Mouse (Mus musculus): Measurements from ENCODE around the gene Bin2. TPM values are rescaled to one million over a fixed set of nuclear protein-coding genes. Genes with fewer than 3 reads are reported as not detected.
"Not testable (repeated sequence)": the region's sequence is repeated elsewhere in the genome, so short reads cannot be mapped to it uniquely, and the experiment has no call there.

The Bin2 gene
- polyA plus RNA-seq, 1 experiment from 2014 or later = 6.6 TPM

DNA sequence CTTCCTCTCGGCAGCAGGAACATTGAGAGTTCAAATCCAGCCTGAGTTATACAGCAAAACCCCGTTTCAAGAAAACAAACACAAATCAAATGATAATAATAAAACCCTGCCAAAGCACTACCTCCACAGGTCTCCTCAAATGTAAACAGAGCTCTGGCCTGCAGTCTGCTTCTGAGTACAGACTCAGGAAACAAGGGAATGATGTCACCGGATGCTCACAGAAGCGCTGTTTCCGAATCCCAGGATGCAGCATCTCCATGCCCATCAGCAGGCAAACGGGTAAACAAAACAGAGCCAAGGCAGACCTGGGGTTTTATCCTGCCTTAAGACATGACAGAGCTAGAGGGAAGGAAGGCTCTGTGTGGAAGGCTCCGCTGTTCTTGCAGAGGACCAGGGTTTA is 40.6 kb downstream of the Bin2 start:
- Histone ChIP-seq H3K4me3 (ENCODE audit: low read depth, low read length) (no peak overlapping the region), H3K9ac (ENCODE audit: low read depth, low read length) (no peak overlapping the region), H3K27me3 (ENCODE audit: control insufficient read depth, insufficient read depth, low read length) (no peaks in the 10 kb centered on the region), H3K4me1 (ENCODE audit: control insufficient read depth, insufficient read depth, low read length) (peaks cover 7% of the 10 kb centered on the region), H3K4me2 (no peak overlapping the region), H3K27ac (ENCODE audit: low read depth, low read length) (0 out of 2 replicates have a peak overlapping the region, but pooled peaks have one; percentile 35), H3K36me3 (ENCODE audit: control insufficient read depth, insufficient read depth, low read length) (no peaks in the 10 kb centered on the region), H3K9me3 (replicated peaks; ENCODE audit: control insufficient read depth, low read length) (no peaks in the 10 kb centered on the region)
- ATAC-seq (replicated peaks; ENCODE audit: insufficient number of reproducible peaks, low FRiP score, low TSS enrichment) = no peak
- 45% methylated on average over 7 of the region's 7 CpGs for WGBS (ENCODE audit: insufficient replicate concordance)

- H3K27me3 ChIP-seq (ENCODE audit: control insufficient read depth, insufficient read depth, low read length) = no peaks in the 10 kb centered on the region
- peaks cover 7% of the 10 kb centered on the region for H3K4me1 ChIP-seq (ENCODE audit: control insufficient read depth, insufficient read depth, low read length)
- no peak overlapping the region for H3K9ac ChIP-seq (ENCODE audit: low read depth, low read length)
- no peak for ATAC-seq (replicated peaks; ENCODE audit: insufficient number of reproducible peaks, low FRiP score, low TSS enrichment)
- WGBS (ENCODE audit: insufficient replicate concordance) = 8% methylated on average over 11 of the region's 11 CpGs
- H3K36me3 ChIP-seq (ENCODE audit: control insufficient read depth, insufficient read depth, low read length) = no peaks in the 10 kb centered on the region
- no peak overlapping the region for H3K4me3 ChIP-seq (ENCODE audit: low read depth, low read length)
- H3K4me2 ChIP-seq = peak overlapping the region; percentile 37
- H3K27ac ChIP-seq (ENCODE audit: low read depth, low read length) = peak overlapping the region; percentile 32; the same call in 1 of the 2 replicates
- H3K9me3 ChIP-seq (replicated peaks; ENCODE audit: control insufficient read depth, low read length) = no peaks in the 10 kb centered on the region
Measured at GRCm38 (mm10) chr15:100627774-100628370, 41.5 kb downstream of the Bin2 start.

DNA sequence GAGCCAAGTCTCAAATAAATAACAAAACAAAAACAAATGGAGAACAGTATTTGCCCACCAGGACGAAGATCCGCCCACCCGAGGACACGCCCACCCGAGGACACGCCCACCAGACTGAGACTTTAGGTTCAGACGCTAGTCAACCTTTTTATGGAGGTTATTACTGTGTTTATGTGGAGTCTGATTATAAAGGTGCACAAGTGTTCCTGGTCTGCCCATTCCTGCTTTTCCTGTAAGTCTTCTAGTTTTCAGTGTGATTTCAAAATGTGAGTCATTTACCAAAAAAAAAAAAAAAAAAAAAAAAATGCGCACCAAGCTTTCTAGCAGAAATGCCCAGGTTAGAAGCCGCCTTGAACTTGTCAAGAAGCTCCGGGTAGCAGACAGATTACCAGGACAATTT is 42.1 kb downstream of the Bin2 start:
- H3K4me2 ChIP-seq = peak overlapping the region; percentile 37
- no peak for ATAC-seq (replicated peaks; ENCODE audit: insufficient number of reproducible peaks, low FRiP score, low TSS enrichment)
- no peaks in the 10 kb centered on the region for H3K36me3 ChIP-seq (ENCODE audit: control insufficient read depth, insufficient read depth, low read length)
- H3K9me3 ChIP-seq (replicated peaks; ENCODE audit: control insufficient read depth, low read length) = no peaks in the 10 kb centered on the region
- WGBS (ENCODE audit: insufficient replicate concordance) = 15% methylated on average over 10 of the region's 10 CpGs
- peaks cover 7% of the 10 kb centered on the region for H3K4me1 ChIP-seq (ENCODE audit: control insufficient read depth, insufficient read depth, low read length)
- H3K27ac ChIP-seq (ENCODE audit: low read depth, low read length) = no peak overlapping the region
- no peak overlapping the region for H3K9ac ChIP-seq (ENCODE audit: low read depth, low read length)
- no peak overlapping the region for H3K4me3 ChIP-seq (ENCODE audit: low read depth, low read length)
- H3K27me3 ChIP-seq (ENCODE audit: control insufficient read depth, insufficient read depth, low read length) = no peaks in the 10 kb centered on the region

- H3K27me3 ChIP-seq (ENCODE audit: control insufficient read depth, insufficient read depth, low read length) = no peaks in the 10 kb centered on the region
Measured at GRCm38 (mm10) chr15:100624435-100624834, 44.9 kb downstream of the Bin2 start.

GRCm38 (mm10) chr15:100623754-100624153 is 45.6 kb downstream of the Bin2 start:
- no peak overlapping the region for H3K27ac ChIP-seq (ENCODE audit: low read depth, low read length)
- H3K4me3 ChIP-seq (ENCODE audit: low read depth, low read length) = no peak overlapping the region
- H3K9me3 ChIP-seq (replicated peaks; ENCODE audit: control insufficient read depth, low read length) = no peaks in the 10 kb centered on the region
- ATAC-seq (replicated peaks; ENCODE audit: insufficient number of reproducible peaks, low FRiP score, low TSS enrichment) = no peak
- no peak overlapping the region for H3K9ac ChIP-seq (ENCODE audit: low read depth, low read length)
- H3K36me3 ChIP-seq (ENCODE audit: control insufficient read depth, insufficient read depth, low read length) = peaks cover 8% of the 10 kb centered on the region; the same call in 1 of the 2 replicates
- H3K4me1 ChIP-seq (ENCODE audit: control insufficient read depth, insufficient read depth, low read length) = peaks cover 7% of the 10 kb centered on the region
- no peaks in the 10 kb centered on the region for H3K27me3 ChIP-seq (ENCODE audit: control insufficient read depth, insufficient read depth, low read length)
- no peak overlapping the region for H3K4me2 ChIP-seq
- 83% methylated on average over 9 of the region's 9 CpGs for WGBS (ENCODE audit: insufficient replicate concordance)

More at GRCm38 (mm10) chr15:100624435-100624834, 44.9 kb downstream of the Bin2 start:
- peaks cover 2% of the 10 kb centered on the region; the same call in 1 of the 2 replicates for H3K36me3 ChIP-seq (ENCODE audit: control insufficient read depth, insufficient read depth, low read length)
- no peak for ATAC-seq (replicated peaks; ENCODE audit: insufficient number of reproducible peaks, low FRiP score, low TSS enrichment)
- no peak overlapping the region for H3K4me2 ChIP-seq
- H3K9me3 ChIP-seq (replicated peaks; ENCODE audit: control insufficient read depth, low read length) = no peaks in the 10 kb centered on the region
- peaks cover 7% of the 10 kb centered on the region for H3K4me1 ChIP-seq (ENCODE audit: control insufficient read depth, insufficient read depth, low read length)
- no peak overlapping the region for H3K9ac ChIP-seq (ENCODE audit: low read depth, low read length)
- WGBS (ENCODE audit: insufficient replicate concordance) = 73% methylated on average over 3 of the region's 3 CpGs
- no peak overlapping the region for H3K27ac ChIP-seq (ENCODE audit: low read depth, low read length)
- H3K4me3 ChIP-seq (ENCODE audit: low read depth, low read length) = no peak overlapping the region

DNA sequence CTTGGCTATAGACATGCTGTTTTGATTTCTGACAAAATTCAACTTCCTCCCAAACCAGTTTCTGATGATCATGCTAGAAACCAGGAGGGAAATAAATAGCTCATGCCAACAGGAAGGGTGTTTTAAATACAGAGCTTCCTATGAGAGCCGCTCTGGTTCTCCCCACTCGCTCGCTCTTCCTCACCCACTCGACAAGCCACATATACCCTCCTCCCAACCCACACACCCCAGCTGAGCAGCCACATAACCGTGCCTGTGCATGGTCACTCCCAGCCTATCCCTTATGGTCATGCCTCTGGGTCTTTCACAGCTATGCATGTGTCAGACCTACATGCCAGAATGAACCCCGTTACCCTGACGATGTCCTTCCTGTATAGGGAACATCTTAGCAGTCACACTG is 47.2 kb downstream of the Bin2 start:
- Histone ChIP-seq H3K36me3 (ENCODE audit: control insufficient read depth, insufficient read depth, low read length) (peaks cover 20% of the 10 kb centered on the region), H3K9ac (ENCODE audit: low read depth, low read length) (no peak overlapping the region), H3K4me3 (ENCODE audit: low read depth, low read length) (no peak overlapping the region), H3K4me1 (ENCODE audit: control insufficient read depth, insufficient read depth, low read length) (no peaks in the 10 kb centered on the region), H3K4me2 (no peak overlapping the region), H3K27ac (ENCODE audit: low read depth, low read length) (no peak overlapping the region), H3K27me3 (ENCODE audit: control insufficient read depth, insufficient read depth, low read length) (no peaks in the 10 kb centered on the region), H3K9me3 (replicated peaks; ENCODE audit: control insufficient read depth, low read length) (no peaks in the 10 kb centered on the region)
- WGBS (ENCODE audit: insufficient replicate concordance) = 90% methylated on average over 7 of the region's 7 CpGs
- no peak for ATAC-seq (replicated peaks; ENCODE audit: insufficient number of reproducible peaks, low FRiP score, low TSS enrichment)

- H3K36me3 ChIP-seq (ENCODE audit: control insufficient read depth, insufficient read depth, low read length) = peaks cover 20% of the 10 kb centered on the region
- H3K4me3 ChIP-seq (ENCODE audit: low read depth, low read length); H3K9me3 ChIP-seq (replicated peaks; ENCODE audit: control insufficient read depth, low read length); H3K27ac ChIP-seq (ENCODE audit: low read depth, low read length); H3K4me1 ChIP-seq (ENCODE audit: control insufficient read depth, insufficient read depth, low read length); H3K4me2 ChIP-seq; H3K27me3 ChIP-seq (ENCODE audit: control insufficient read depth, insufficient read depth, low read length); ATAC-seq (replicated peaks; ENCODE audit: insufficient number of reproducible peaks, low FRiP score, low TSS enrichment); H3K9ac ChIP-seq (ENCODE audit: low read depth, low read length): not testable (repeated sequence)
- 60% methylated on average over 9 of the region's 9 CpGs for WGBS (ENCODE audit: insufficient replicate concordance)
Measured at GRCm38 (mm10) chr15:100621671-100622070, 47.7 kb downstream of the Bin2 start.

- no peak overlapping the region for H3K27ac ChIP-seq (ENCODE audit: low read depth, low read length)
- H3K4me1 ChIP-seq (ENCODE audit: control insufficient read depth, insufficient read depth, low read length) = peaks cover 8% of the 10 kb centered on the region; the same call in 1 of the 2 replicates
- no peak overlapping the region for H3K4me2 ChIP-seq
- ATAC-seq (replicated peaks; ENCODE audit: insufficient number of reproducible peaks, low FRiP score, low TSS enrichment) = no peak
- no peak overlapping the region for H3K9ac ChIP-seq (ENCODE audit: low read depth, low read length)
- WGBS (ENCODE audit: insufficient replicate concordance) = 82% methylated on average over 7 of the region's 7 CpGs
- H3K4me3 ChIP-seq (ENCODE audit: low read depth, low read length) = no peak overlapping the region
- no peaks in the 10 kb centered on the region for H3K9me3 ChIP-seq (replicated peaks; ENCODE audit: control insufficient read depth, low read length)
- no peaks in the 10 kb centered on the region for H3K27me3 ChIP-seq (ENCODE audit: control insufficient read depth, insufficient read depth, low read length)
- H3K36me3 ChIP-seq (ENCODE audit: control insufficient read depth, insufficient read depth, low read length) = peaks cover 20% of the 10 kb centered on the region
Measured at GRCm38 (mm10) chr15:100619200-100619599, 50.2 kb downstream of the Bin2 start.

GRCm38 (mm10) chr15:100616221-100616620 is 53.1 kb downstream of the Bin2 start:
- H3K4me2 ChIP-seq = peak overlapping the region; percentile 81

More at GRCm38 (mm10) chr15:100616221-100616620, 53.1 kb downstream of the Bin2 start:
- Histone ChIP-seq H3K9me3 (replicated peaks; ENCODE audit: control insufficient read depth, low read length) (no peaks in the 10 kb centered on the region), H3K27me3 (ENCODE audit: control insufficient read depth, insufficient read depth, low read length) (no peaks in the 10 kb centered on the region), H3K36me3 (ENCODE audit: control insufficient read depth, insufficient read depth, low read length) (peaks cover 20% of the 10 kb centered on the region), H3K27ac (ENCODE audit: low read depth, low read length) (peak overlapping the region; percentile 97), H3K4me1 (ENCODE audit: control insufficient read depth, insufficient read depth, low read length) (peaks cover 15% of the 10 kb centered on the region), H3K4me3 (ENCODE audit: low read depth, low read length) (peak overlapping the region; percentile 98), H3K9ac (ENCODE audit: low read depth, low read length) (peak overlapping the region; percentile 98)
- ATAC-seq (replicated peaks; ENCODE audit: insufficient number of reproducible peaks, low FRiP score, low TSS enrichment) = no peak
- 2% methylated on average over 19 of the region's 19 CpGs for WGBS (ENCODE audit: insufficient replicate concordance)
